Mouse (Mus musculus) embryo, embryonic 10.5 days (tissue): ENCODE data around the gene Sbk3.
A peak's percentile ranks its signal among the peaks of the same experiment; 100 is the strongest.

Source experiments
- DNase-seq: peaks from one replicate; pipeline ENCODE4 v3.0.0-alpha.2; 2015; ENCODE audit warnings: low spot score

Sbk3 gene

GRCm38 (mm10) chr7:4933103-4933502, 37.9 kb downstream of the Sbk3 start:
- DNase-seq = no peak

GRCm38 (mm10) chr7:4928323-4928722, 42.6 kb downstream of the Sbk3 start:
- no peak for DNase-seq

GRCm38 (mm10) chr7:4927711-4928110, 43.3 kb downstream of the Sbk3 start:
- no peak for DNase-seq

- DNase-seq = no peak
These were observed 44.1 kb downstream of the Sbk3 start for GRCm38 (mm10) chr7:4926849-4927248.

- peak; percentile 64 for DNase-seq
These were observed 45.3 kb downstream of the Sbk3 start, which contains the start of gene Ssc5d for GRCm38 (mm10) chr7:4925441-4926381. TSS of gene Ssc5d (plus strand) at chr7:4925785.

- DNase-seq = peak; percentile 70
These were observed 46.1 kb downstream of the Sbk3 start for GRCm38 (mm10) chr7:4924891-4925301.

- peak; percentile 60 for DNase-seq
These were observed 46.5 kb downstream of the Sbk3 start for GRCm38 (mm10) chr7:4924483-4924882.

- DNase-seq = peak; percentile 60
These were observed 47.2 kb downstream of the Sbk3 start for GRCm38 (mm10) chr7:4923586-4924364.

- DNase-seq = peak; percentile 92
These were observed 47.9 kb downstream of the Sbk3 start for GRCm38 (mm10) chr7:4922931-4923565.

GRCm38 (mm10) chr7:4922508-4922907, 48.5 kb downstream of the Sbk3 start:
- DNase-seq = peak; percentile 92

GRCm38 (mm10) chr7:4921824-4922482, 49.0 kb downstream of the Sbk3 start, which contains the start of gene Nat14:
TSS of gene Nat14 (plus strand) at chr7:4922028.
- no peak for DNase-seq

- no peak for DNase-seq
These were observed 49.8 kb downstream of the Sbk3 start for GRCm38 (mm10) chr7:4920976-4921823.

- no peak for DNase-seq
These were observed 50.5 kb downstream of the Sbk3 start for GRCm38 (mm10) chr7:4920496-4920895.

- DNase-seq = no peak
These were observed 51.0 kb downstream of the Sbk3 start for GRCm38 (mm10) chr7:4919971-4920370.

- DNase-seq = no peak
These were observed 51.9 kb downstream of the Sbk3 start for GRCm38 (mm10) chr7:4919096-4919495.

- DNase-seq = no peak
These were observed 52.3 kb downstream of the Sbk3 start for GRCm38 (mm10) chr7:4918681-4919080.

GRCm38 (mm10) chr7:4917494-4917893, 53.5 kb downstream of the Sbk3 start:
- no peak for DNase-seq

- no peak for DNase-seq
These were observed 55.1 kb downstream of the Sbk3 start for GRCm38 (mm10) chr7:4915669-4916416.
